Mouse (Mus musculus) WW6 (cell line): Measurements from ENCODE around the gene Them7.

Experiments used
- DNase-seq: peaks from one replicate; pipeline ENCODE4 v3.0.0-alpha.2; 2013; ENCODE audit warnings: low read depth, low spot score

Them7 gene

DNA sequence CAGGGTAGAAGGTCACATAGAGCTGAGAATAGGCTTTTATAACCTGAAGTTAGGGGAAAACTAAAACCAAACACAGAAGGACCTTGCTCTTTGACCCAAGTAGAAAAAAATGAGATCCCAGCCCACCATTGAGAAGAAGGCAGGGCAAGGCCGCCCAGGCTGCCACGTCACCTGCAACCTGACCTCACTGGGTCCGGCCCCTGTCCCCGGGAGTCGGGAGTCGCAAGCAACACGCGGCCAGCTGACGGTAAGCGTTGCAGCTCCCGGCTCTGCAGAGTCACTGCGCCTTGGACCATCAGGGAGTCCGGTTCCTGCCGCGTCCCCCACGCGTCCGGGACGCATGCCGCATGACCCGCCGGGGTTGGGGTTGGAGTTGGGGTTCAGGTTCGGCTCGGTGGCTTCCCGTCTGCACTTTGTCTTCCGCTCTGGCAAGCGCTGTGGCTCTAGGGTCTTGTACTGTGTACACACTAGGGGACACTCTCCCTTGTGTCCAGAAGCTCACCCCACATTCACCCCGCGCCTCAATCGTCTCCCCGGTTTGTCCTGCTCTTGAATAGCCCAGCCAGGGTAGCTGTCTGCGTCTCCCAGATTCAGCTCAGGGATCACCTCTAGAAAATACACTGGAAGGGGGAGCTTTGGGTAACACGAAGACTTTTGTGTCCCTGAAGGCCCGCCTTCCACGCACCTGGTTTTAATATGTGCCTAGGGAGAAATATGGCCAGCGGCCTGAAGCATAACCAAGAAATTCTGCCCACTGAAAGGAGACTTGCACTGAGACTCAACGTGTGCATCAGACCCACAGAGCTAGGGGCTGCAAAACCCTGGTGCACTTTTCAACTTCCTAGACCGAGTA, at the start of gene Them7:
Them7 (plus strand) TSS at position 187 of the 853 bp plus-strand sequence.
- no peak for DNase-seq

DNA sequence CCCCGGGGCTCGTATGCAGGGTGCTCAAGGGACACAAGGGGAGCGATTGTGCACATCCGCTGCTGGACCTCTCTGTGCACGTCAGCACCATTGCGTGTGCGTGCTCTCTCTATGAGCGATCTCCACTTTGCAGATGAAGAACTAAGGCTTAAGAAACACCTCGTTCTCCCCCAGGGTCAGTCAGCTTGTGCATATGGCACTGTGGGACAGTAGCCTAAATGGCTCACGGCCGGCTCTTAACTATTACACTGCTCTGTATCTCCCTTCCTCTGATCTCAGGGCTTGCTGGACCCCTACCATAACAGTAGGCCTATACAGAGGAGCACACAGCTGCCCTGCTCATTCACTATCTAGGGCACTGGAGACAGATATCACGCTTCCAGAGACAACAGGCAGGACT, 45.2 kb upstream of the Them7 start:
- DNase-seq: no peak

DNA sequence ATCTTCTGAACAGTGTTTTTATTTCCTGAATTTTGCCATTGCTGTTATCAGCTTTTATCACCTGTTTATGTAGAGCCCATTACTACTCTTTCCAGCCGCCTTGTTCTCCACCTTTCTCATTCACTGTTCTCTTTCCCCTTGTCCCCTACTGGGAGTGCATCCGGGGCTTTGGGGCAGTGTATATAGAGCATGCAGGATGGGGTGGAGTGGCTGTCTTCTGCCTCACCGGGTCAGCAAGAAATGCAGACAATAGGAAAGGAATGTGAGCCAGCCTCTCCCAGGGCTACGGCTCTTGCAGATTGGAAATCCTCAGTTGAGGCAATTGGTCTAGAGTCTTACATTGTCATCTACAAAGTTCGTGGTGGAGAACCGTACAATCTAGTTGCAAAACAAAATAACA, 41.6 kb upstream of the Them7 start:
- DNase-seq: no peak

DNA sequence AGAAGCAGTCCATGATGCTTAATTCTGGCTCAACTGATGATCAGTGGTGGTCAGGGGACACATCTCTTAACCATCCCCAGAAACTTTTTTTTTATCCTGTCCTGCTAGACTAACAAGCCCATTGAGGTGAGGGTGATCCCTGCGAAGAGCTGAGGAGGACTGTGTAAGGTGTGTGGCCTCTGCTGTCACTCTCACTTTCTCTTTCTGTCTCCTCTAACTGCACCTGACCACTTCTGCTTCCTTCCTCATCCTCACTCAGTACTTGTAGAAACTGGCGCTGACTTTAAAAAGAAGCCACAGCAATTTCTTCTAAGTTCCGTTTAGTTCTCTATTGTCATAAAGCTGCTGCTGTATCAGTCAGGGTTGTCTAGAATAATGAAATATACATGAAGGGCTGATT, 39.0 kb upstream of the Them7 start:
- DNase-seq: no peak

DNA sequence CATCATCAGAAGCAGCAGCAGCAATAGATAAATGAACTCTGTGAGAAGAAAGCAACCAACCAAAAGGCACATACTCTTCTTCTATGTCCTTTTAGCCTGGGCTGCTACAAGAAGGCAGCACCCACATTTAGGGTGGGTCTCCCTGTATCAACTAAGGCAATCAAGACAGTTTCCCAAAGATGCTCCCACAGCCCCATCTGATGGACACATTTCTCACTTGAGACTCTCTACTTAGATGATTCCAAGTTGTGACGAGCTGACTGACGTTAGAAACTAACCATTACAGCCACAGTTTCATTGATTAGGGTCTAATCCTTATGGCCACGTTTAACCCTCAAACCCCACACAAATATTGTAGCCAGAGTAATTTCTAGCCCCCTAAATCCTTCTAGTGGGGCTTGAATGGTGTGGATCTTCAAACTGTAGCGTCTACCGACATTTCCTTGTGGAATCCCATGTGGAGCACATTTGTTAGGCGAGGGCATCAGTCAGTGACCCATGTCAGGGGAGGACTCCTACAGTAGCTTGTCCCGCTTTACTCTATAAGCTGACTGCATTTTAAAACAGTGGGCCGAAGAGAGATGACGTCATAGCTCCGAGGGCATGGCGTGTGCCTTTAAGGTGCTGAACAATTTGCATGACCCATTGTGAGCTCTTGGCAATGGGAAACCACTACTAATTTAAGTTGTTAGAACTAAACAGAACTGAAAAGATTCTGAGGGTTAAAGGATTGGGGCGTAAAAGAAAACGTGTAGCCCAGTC, 38.2 kb upstream of the Them7 start:
- no peak for DNase-seq

DNA sequence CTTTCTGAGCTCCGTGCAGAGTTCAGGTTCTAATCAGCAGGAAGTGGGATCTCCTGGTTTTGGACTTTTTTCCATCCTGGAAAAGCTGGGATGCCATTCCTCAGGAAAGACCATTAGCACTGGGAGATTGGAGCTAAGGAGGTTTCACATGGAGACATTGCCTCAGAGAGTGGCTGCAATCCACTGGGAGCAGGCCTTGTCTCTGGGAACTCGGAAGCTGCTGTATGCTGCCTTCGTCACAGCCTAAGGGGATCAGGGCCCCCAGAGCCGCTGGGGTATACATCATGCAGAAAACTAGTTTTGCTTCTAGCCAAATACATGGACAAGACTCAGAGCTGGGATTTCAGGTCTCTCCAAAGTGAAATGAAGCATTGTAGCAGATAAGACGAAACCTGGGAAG, 37.5 kb upstream of the Them7 start:
- no peak for DNase-seq

DNA sequence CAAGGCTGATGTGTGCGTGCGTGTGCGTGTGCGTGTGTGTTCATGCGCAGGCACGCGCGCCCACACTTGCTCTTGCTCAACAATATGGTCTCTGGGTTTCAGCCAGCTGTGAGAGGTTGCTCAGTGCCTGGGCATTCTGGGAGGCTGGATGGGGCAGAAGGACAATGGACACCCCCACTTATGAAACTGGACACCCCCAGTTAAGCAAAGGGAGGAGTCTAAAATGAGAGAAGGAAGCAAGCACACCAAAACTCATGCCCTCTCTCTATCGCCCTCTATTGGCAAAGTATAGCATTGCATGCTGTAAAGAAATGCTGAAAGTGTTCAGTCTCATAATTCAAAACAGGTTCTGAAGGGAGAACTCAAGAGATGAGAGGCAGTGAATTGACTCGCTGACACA, 35.9 kb upstream of the Them7 start:
- no peak for DNase-seq

DNA sequence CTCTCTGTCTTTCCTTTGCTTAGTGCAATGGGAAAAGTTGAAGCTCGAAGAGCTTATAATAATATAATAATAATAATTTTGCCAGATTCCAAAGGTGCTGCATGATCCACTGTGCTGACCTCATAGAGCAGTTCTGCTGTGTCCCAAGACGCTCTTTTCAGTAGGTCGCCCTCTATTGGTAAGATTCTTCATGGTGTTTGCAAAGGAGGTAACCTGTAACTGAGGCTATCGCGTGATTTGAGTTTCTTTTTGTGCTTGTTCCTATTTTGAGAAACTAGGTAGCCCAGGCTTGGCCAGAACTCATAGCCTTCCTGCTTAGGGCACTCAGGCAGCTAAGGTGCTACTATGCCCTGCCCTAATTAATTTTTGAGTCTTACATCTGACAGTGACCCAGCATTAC, 34.8 kb upstream of the Them7 start:
- peak; percentile 34 for DNase-seq

DNA sequence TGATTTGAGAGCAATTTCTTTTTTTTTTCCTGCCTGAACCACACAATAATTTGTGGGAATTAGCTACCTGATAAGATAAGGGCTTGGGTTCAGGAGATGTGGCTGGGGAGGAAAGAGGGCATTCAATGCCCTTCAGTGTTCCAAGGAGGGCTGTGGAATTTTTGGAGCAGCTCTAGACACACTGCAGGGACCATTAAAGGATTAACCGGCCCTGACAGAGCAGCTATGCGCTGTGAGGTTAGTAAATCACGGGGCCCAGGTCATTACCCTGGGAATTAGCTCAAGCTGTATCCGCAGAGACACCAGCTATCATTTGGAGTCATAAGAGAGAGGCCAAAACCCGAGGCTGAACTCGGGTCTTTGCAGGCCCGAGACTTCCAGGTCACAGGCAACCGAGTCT, 24.0 kb upstream of the Them7 start:
- no peak for DNase-seq

DNA sequence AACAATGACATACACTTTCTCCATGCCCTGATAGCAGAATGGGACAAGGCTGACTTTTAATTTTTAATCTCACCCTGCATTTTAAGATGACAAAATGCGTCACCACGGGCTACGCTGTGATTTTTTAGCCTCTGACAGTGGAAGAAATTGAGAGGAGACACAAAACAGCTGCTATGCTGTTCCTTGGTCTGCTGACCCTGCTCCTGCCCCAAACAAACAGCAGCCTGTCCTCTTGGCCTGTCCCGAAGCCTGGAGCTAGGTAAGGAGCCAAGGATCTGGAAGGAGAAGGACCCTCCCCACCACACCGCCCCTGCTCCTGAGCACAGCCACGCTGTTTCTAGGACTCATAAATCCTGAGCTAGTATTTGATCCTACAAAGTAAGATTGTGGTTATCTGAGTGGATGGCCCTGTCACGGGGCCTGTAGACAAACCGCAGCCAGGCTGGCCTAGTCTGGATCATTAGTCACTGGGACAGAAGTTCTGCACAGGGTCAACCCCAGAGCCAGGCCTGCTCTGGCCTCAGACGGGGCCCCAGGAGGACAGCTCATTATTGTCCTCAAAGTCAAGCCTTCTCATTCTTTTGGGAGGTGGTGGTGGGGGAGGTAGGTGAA, 17.5 kb upstream of the Them7 start:
- DNase-seq: no peak

DNA sequence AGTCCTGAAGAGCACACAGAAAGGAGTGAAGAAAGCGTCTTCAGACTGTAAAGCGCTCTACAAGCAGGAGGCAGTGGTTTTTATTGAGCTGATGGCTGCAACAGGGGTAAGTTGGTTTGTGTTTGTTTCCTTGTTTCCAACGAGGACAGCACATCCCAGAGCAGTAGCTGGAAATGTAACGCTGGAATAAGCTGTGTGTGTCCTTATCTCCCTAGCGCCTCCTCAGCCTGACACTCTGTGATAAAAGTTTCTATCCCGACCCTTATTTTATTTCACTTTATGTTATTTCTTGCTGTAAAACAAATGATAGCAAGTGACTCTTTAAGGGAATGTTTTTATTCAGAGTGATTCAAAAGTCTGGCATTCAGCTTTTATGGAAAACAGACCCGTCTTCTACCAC, 11.3 kb upstream of the Them7 start:
- no peak for DNase-seq

DNA sequence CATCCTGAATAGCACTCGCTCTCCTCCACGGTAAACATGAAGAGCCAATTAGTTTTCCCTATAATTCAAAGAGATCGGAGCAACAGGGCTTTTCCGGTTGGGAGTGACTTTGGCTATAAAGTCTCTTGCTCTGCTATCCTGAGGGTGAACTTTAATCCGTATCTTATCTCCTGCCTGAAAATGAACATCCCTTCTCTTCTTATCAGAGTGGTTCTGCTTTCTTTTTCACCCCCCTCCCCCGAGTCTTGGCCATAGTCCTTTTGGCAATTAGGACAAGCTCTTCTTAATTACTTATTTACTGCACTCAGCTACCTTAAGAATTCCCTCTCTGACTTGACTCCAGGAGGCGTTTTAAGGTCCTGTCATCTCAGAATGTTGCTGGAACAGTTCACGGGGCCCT, 8.2 kb upstream of the Them7 start:
- no peak for DNase-seq

DNA sequence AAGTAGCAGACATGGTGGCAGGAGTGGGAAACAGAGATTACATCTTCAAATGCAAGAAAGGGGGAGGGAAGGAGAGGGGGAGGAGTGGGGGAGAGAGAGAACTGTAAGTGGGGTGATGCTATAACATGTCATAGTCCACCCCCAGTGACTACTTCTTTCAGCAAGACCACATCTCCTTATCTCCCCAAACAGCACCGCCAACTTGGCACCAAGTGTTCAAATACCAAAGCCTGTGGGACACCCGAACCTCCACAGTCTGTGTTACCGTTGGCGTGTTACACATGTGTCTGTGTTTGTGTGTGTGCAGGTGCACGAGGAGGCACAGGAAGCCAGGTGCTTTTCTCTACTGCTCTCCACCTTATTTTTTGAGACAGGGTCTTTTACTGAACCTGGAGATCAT, 4.9 kb upstream of the Them7 start:
- no peak for DNase-seq

DNA sequence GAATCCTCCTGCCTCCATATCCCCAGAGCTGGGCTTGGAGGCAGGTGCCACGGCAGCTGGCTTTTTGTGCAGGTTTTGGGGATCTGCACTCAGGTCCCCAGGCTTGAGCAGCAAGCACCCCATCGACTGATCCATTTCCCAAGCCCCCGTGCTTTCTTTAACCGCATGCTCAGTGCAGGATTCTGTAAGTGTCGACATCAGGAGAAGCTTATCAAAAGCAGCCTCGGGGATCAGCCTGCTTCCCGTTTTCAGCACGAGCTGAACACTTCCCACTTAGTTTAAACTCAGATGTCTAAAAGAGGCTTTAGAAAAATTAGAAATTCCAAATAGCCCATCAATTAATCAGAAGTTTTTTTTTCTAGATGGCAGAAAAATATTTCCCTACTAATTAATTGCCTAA, 4.5 kb upstream of the Them7 start:
- DNase-seq: no peak

DNA sequence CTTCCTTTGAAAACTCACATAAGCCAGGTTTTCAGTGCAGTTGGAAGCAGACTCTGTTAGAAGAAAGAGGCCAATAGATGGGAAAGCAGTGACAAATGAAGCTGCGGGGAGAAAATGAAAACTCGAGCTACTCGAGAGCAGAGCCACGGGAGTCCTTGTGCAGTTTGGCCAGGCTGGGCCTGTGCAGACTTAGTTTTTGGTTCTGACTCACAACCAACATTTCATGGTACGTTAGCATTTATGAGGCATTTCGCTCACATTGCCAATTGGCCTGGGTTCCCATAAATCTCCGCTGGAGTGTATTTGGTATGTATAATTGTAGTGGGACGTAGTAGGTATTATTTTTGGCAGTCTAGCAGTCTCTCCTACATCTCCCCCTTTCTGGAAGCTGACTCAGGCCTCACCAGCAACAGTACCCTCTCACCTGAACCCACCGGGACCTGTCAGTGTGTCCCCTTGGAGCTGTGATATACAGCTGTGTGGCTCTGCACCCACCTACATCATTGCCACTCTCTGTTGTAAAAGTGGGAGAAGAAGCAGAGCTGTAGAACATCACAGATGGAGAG, 3.3 kb upstream of the Them7 start:
- no peak for DNase-seq

DNA sequence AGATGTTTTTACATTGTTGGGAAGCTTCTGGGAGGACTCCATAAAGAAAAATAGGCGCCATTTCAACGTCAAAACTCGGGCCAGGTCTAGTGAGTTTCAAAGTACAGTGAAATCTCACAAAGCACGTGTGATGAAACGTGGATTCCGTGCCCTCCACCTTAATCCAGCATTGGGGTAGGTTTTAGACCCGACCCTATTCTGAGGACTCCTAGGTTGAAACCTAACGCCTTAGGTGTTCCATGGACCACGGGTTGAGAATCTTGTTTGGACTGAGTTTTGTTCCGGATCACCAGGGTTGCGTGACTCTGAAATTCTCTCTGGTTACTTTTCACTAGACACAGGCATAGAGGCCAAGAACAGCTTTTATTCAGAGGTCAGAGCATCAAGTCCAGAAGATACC, 514 bp upstream of the Them7 start:
- DNase-seq: no peak

DNA sequence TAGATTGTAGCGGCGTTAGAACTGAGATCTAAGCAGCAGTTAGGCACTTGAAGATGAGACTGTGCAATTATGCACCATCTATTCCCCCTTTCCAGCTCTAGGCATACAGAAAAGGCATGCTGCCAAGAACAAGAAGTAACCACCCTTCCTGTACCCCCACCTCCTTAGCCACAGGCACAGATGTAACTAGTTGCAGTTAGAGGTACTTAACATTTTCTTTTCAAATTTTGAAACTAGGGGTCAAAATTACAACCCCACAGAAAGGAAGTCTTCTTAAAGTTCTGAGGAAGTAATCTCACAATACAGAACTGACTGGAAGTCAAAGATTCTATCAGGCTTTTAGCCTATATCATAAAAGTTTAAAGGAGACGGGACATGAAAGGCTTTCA, 861 bp downstream of the Them7 start:
- no peak for DNase-seq

DNA sequence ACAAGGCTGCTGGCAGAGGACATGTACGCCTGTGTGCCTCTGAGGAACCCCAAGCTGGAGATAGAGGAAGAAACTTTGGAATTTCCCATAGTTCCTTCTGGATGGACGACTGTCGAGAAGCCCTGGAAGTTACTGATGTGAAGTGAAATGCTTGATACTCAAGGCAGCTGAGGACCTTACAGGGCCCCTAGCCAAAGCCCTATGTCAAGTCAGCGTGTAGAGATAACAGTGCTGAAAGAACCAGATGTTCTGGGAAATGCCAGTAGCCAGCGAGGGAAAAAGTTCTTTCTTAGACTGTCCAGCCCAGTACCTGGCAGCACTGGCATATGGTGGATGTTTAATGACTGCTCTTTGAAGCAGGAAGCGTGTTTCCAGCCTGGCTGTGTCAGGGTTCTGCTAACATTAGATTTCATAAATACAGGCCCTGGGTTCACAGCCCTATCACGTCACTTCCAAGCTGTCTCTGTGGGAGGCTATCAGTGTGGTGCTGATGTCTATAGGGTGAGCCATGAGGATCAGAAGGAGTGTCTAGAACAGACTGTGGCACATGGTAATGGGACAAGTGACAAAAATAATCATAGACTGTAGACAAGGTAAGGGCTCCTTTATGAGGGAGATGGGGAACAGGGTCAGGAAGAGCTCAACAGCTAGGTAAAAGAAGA, 2.3 kb downstream of the Them7 start:
- DNase-seq: no peak

DNA sequence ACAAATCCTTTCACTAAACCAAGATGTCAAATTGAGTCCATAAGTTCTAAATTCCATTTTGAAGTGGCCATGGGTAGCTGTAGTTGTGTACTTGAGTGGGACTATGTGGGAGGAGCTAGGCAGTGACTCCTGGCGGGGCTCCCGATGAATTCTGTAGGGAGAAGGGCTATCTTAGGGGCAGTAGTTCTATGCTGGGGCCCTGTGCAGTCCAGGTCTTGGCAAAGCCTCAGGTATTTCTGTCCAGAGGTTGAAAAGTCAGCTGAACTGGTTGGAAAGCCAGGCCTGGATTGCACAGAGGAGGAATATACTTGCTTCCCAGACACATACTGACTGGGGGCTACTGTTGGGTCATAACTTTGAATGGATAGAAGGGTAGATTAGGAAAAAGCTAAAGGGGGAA, 4.3 kb downstream of the Them7 start:
- no peak for DNase-seq

DNA sequence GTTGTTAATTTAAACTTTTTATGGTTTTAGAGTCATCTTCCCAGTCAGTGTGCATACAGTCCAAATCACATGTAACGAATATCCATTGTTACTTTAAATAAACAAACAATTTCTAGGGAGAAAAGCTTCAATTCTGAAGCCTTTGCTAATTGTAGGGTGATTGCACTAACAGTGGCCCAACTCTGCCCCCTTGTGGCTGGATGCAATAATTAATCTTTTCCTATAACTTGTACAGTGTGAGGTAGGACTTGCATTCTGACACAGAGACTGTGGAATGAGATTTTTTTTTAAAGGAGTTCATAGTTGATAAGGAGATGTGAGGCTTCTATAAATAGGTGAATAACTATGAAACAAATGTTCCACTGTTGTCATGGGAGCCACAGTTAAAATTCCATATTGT, 6.2 kb downstream of the Them7 start:
- DNase-seq: no peak

DNA sequence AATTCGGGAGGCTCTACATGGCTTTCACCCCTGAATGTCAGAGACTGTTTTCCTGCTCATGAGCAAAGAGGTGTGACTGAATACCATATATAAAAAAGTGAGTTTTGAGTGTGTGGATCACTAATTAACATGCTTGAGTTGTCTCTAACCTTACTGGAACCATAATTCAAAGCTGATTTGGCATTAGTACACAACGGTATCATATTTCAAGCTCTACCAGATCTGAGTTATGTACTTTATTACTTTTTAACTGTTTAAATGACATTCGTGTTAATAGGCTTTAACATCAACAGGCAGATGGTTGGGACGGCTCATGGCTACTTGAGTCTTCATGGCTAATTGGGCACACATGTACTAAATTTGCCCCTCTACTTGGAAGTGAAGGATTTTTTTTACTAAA, 8.3 kb downstream of the Them7 start:
- DNase-seq: no peak

DNA sequence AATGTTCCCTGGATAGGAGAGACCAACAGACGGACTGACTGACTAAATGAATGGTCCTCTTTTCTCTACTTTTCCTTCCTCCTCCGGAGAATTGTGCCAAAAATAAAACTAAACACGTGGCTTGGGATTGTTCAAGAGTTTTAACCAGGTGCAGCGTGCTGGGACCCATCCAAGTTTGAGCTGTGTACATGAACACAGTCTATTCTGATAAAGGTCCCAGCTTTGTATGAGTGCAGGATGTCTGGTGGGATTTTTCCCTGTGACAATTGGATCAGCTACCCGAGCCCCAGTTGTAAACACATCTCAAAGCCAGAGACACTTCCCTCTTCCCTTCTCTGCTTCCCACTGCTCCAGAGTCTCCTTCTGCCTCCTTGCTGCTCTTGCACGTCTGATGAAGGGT, 10.2 kb downstream of the Them7 start:
- no peak for DNase-seq
